Mouse (Mus musculus): ENCODE results near the gene Fry. TPM values are rescaled to one million over a fixed set of nuclear protein-coding genes. Genes with fewer than 3 reads are reported as not detected.

The Fry gene
- total RNA-seq, 1 experiment from 2014 or later, result 51.4 TPM

- ATAC-seq (replicated peaks; ENCODE audit: insufficient number of reproducible peaks, low FRiP score, low TSS enrichment, poor library complexity, severe bottlenecking), result no peak
Observed at GRCm38 (mm10) chr5:150246737-150247136, 128.3 kb downstream of the Fry start.

- ATAC-seq (replicated peaks; ENCODE audit: insufficient number of reproducible peaks, low FRiP score, low TSS enrichment, poor library complexity, severe bottlenecking), result no peak
Observed at GRCm38 (mm10) chr5:150257764-150258163, 139.3 kb downstream of the Fry start.

GRCm38 (mm10) chr5:150259191-150260053 lies 141.0 kb downstream of the Fry start:
- no peak for ATAC-seq (replicated peaks; ENCODE audit: insufficient number of reproducible peaks, low FRiP score, low TSS enrichment, poor library complexity, severe bottlenecking)

DNA sequence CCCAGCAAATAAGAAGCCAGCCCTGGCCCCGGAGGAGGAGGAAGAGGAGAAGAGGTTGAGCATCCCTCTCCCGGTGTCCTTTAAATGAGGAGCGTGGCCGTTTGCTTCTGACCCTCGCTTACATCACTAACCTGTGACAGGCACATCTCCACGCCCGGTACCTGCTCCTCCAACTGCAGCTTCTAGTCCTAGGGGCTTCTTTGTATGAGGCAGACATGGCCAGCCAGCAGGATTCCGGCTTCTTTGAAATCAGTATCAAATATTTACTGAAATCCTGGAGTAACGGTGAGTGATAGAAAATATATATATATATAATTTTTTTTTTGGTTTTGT lies 141.6 kb downstream of the Fry start:
- ATAC-seq (replicated peaks; ENCODE audit: insufficient number of reproducible peaks, low FRiP score, low TSS enrichment, poor library complexity, severe bottlenecking), result no peak

- ATAC-seq (replicated peaks; ENCODE audit: insufficient number of reproducible peaks, low FRiP score, low TSS enrichment, poor library complexity, severe bottlenecking), result no peak
Observed at GRCm38 (mm10) chr5:150261361-150261760, 142.9 kb downstream of the Fry start.

DNA sequence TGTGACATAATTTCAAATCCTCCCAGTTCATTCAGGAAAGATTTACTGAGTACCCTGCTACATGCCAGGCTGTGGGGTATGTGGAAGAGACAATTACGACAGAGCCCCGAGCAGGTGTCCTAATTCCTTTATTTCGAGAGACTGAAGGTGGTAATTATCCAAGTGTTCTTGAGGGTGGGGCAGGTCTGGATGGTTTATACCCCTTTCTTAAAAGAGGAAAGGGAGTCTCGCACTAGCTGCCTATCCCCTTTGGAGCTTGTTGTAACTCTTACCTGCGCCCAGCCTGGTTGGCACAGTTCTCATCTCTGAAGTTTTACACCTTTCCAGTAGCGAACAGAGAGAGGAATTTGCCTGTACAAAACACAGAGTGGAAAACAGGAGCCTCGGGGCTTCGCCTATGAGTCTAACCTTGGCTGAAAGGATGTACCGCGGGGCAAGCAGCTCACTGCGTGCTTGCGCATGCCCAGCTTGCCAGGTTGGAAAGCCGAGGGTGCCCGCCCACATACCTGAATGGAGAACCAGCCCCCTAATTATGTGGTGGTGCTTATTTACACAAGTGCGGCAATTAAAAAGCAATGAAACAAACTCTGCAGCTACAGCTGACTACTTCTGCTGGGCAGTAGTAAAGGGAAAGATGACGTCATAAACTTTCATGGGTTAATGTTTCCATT lies 143.7 kb downstream of the Fry start:
- ATAC-seq (replicated peaks; ENCODE audit: insufficient number of reproducible peaks, low FRiP score, low TSS enrichment, poor library complexity, severe bottlenecking), result no peak

DNA sequence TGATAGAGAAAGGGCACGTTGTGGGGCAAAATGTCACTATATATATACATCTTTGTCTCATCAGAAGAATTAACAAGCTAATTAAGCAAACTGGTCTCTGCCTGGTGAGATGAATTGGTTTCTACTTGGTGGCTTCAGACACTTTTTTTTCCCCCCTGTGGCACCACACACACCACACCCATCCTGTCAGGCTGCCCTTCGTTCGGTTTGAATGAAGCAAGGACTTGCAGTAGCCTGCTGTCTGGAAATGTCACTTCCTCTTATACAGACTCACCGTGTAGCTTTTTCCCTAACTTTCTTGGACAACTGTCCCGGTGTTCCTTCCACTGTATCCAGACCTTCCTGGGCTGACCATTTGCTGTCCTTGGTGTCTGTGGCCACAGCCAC lies 144.3 kb downstream of the Fry start:
- peak; percentile 75 for ATAC-seq (replicated peaks; ENCODE audit: insufficient number of reproducible peaks, low FRiP score, low TSS enrichment, poor library complexity, severe bottlenecking)

- ATAC-seq (replicated peaks; ENCODE audit: insufficient number of reproducible peaks, low FRiP score, low TSS enrichment, poor library complexity, severe bottlenecking), result no peak
Observed at GRCm38 (mm10) chr5:150263162-150263561, 144.7 kb downstream of the Fry start.

DNA sequence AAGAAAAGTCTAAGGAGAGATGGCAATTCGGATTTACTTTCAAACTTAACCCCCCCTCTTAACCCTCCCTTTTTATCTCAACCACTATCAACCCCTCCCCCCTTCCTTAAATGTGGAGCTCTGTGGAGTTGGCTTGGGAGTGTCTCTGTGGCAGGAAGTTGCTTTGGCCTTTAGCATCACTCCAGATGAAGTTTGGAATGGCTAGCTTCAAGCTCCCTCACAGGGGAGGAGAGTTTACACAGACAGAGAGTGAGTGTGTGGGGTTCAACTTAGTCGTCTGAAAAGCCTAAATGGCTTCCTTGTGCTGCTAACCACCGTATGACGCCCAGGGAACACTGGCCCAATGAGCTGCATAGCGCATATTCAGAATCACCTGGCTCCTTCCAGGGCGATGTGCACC lies 145.2 kb downstream of the Fry start:
- ATAC-seq (replicated peaks; ENCODE audit: insufficient number of reproducible peaks, low FRiP score, low TSS enrichment, poor library complexity, severe bottlenecking), result no peak

- no peak for ATAC-seq (replicated peaks; ENCODE audit: insufficient number of reproducible peaks, low FRiP score, low TSS enrichment, poor library complexity, severe bottlenecking)
Observed at GRCm38 (mm10) chr5:150265005-150265404, 146.6 kb downstream of the Fry start.

- ATAC-seq (replicated peaks; ENCODE audit: insufficient number of reproducible peaks, low FRiP score, low TSS enrichment, poor library complexity, severe bottlenecking), result no peak
Observed at GRCm38 (mm10) chr5:150265953-150266352, 147.5 kb downstream of the Fry start.

DNA sequence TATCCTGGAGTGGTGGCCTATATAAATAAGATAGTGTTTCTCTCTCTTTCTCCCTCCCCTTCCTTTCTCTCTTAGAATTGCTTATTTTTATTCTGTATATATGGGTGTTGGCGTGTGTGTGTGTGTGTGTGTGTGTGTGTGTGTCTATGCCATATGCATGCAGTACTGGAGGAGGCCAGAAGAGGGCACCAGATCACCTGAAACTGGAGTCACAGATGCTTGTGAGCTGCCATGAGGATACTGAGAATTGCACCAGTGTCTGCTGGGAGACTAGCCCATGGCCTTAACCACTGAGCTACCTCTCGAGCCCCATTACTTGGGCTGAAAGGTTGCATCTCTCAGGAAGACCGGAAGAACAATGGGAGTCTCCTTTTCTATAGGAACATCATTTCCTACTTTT lies 149.8 kb downstream of the Fry start:
- no peak for ATAC-seq (replicated peaks; ENCODE audit: insufficient number of reproducible peaks, low FRiP score, low TSS enrichment, poor library complexity, severe bottlenecking)

GRCm38 (mm10) chr5:150270468-150270867 lies 152.0 kb downstream of the Fry start:
- ATAC-seq (replicated peaks; ENCODE audit: insufficient number of reproducible peaks, low FRiP score, low TSS enrichment, poor library complexity, severe bottlenecking), result no peak

DNA sequence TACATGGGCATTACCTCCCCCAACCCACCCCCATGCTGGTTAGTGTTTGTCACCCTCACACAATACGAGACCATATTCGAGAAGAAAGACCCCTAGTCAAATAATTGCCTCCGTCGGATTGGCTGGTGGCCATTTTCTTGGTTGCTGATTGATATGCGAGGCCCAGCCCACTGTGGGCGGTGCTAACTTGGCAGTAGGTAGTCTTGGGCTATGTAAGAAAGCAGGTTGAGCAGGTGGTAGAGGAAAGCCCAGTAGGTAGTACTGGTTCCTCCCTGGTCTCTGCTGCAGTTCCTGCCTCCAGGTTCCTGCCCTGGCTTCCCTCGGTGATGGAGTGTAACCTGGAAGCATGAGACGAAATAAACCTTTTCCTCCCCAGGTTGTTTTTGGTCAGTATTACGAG lies 153.7 kb downstream of the Fry start:
- ATAC-seq (replicated peaks; ENCODE audit: insufficient number of reproducible peaks, low FRiP score, low TSS enrichment, poor library complexity, severe bottlenecking), result no peak

- no peak for ATAC-seq (replicated peaks; ENCODE audit: insufficient number of reproducible peaks, low FRiP score, low TSS enrichment, poor library complexity, severe bottlenecking)
Observed at GRCm38 (mm10) chr5:150275314-150275713, 156.9 kb downstream of the Fry start.

- no peak for ATAC-seq (replicated peaks; ENCODE audit: insufficient number of reproducible peaks, low FRiP score, low TSS enrichment, poor library complexity, severe bottlenecking)
Observed at GRCm38 (mm10) chr5:150276611-150277010, 158.2 kb downstream of the Fry start.

GRCm38 (mm10) chr5:150279387-150279786 lies 160.9 kb downstream of the Fry start:
- ATAC-seq (replicated peaks; ENCODE audit: insufficient number of reproducible peaks, low FRiP score, low TSS enrichment, poor library complexity, severe bottlenecking), result no peak

GRCm38 (mm10) chr5:150281084-150281483 lies 162.6 kb downstream of the Fry start:
- no peak for ATAC-seq (replicated peaks; ENCODE audit: insufficient number of reproducible peaks, low FRiP score, low TSS enrichment, poor library complexity, severe bottlenecking)

DNA sequence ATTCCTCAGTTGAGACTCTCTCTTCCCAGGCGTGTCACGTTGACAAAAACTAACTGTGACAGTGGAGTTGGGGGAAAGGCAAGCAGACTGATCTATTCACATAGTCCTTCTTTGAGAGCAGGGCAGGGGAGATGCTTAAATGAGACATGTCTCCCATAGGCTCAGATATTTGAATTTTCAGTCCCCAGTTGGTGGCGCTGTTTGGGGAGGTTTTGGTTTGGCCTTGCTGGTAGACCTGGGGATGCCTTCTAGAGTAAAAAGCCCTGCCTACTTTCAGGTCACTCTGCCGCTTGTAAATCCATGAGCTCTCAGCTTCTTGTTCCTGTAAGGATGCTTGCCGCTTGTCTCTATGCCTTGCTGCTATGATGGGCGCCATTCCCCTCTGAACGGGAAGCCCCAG lies 163.6 kb downstream of the Fry start:
- ATAC-seq (replicated peaks; ENCODE audit: insufficient number of reproducible peaks, low FRiP score, low TSS enrichment, poor library complexity, severe bottlenecking), result no peak

GRCm38 (mm10) chr5:150287949-150288348 lies 169.5 kb downstream of the Fry start:
- no peak for ATAC-seq (replicated peaks; ENCODE audit: insufficient number of reproducible peaks, low FRiP score, low TSS enrichment, poor library complexity, severe bottlenecking)

Measured in monocyte, adult 5-6 weeks (primary cell).